Mouse (Mus musculus) heart, adult 2 months (tissue): Measurements from ENCODE around the gene Rd3. TPM values are rescaled to one million over a fixed set of nuclear protein-coding genes. Genes with fewer than 3 reads are reported as not detected.
A peak's percentile ranks its signal among the peaks of the same experiment; 100 is the strongest.

Experiments
- DNase-seq, 2 experiments: peaks; one replicate each; pipeline ENCODE4 v3.0.0; 2021
- H3K27ac ChIP-seq: fragments of 200-600 bp; 2 replicates; pipeline ENCODE4 v1.8.1; 2022
- H3K27me3 ChIP-seq: fragments of 200-500 bp; 2 replicates; pipeline ENCODE4 v1.6.1; 2012; ENCODE audit warnings: mild to moderate bottlenecking, low read length, inconsistent platforms, mixed read lengths; ENCODE audit not compliant: control insufficient read depth, insufficient read depth
- H3K36me3 ChIP-seq: fragments of 200-500 bp; 2 replicates; pipeline ENCODE4 v1.6.1; 2012; ENCODE audit warnings: low read length, inconsistent platforms; ENCODE audit not compliant: control insufficient read depth, insufficient read depth
- H3K4me1 ChIP-seq: fragments of 200-500 bp; 2 replicates; pipeline ENCODE4 v1.6.1; 2011; ENCODE audit warnings: low read length; ENCODE audit not compliant: control insufficient read depth, insufficient read depth
- H3K4me3 ChIP-seq: fragments of 200-600 bp; 2 replicates; pipeline ENCODE4 v1.8.1; 2022
- H3K79me2 ChIP-seq: fragments of 200-500 bp; replicated peaks from 2 replicates; pipeline ENCODE4 v1.6.1; 2012; ENCODE audit warnings: mild to moderate bottlenecking, inconsistent platforms, low read length, moderate library complexity, mixed read lengths; ENCODE audit not compliant: control insufficient read depth, insufficient read depth
- H3K9ac ChIP-seq: fragments of 200-500 bp; 2 replicates; pipeline ENCODE4 v1.6.1; 2012; ENCODE audit warnings: low read depth, mild to moderate bottlenecking, control low read depth, inconsistent platforms, low read length, mixed read lengths
- CTCF ChIP-seq: fragments of 200-600 bp; IDR thresholded peaks from 2 replicates; pipeline ENCODE4 v1.8.1; 2022; ENCODE audit warnings: antibody characterized with exemption, mild to moderate bottlenecking, moderate library complexity
- EP300 ChIP-seq: fragments of 200-500 bp; IDR thresholded peaks from 2 replicates; pipeline ENCODE4 v1.6.1; 2011; ENCODE audit warnings: low read depth, low read length, control low read depth; ENCODE audit not compliant: insufficient read depth
- POLR2A ChIP-seq: fragments of 200-500 bp; IDR thresholded peaks from 2 replicates; pipeline ENCODE4 v1.6.1; 2011; ENCODE audit warnings: mild to moderate bottlenecking, low read depth, low read length, control low read depth; ENCODE audit not compliant: insufficient read depth
- WGBS: fragments of 180-500 bp; shearing (Covaris S2); methylation state at CpG from one replicate; pipeline ENCODE4 v1.1.7; 2018; 5-methylcytosine and 5-hydroxymethylcytosine counted together
- intact Hi-C: fragments of 180-260 bp; cut with DNase I; formaldehyde crosslinking; loops from one replicate; pipeline ENCODE4 v1.15.1; 2025
- polyA plus RNA-seq: library from polyadenylated mRNA; depleted of rRNA; stranded (reverse); fragments of >200 nt; gene quantifications from 2 replicates; pipeline ENCODE4 v1.2.3, GENCODE M21; 2012
- total RNA-seq, 2 experiments: library from RNA; stranded (reverse); gene quantifications; 2 replicates each; pipeline ENCODE4 v1.2.3; 2021

Gene Rd3
- total and polyA plus RNA-seq, 3 experiments, result 0.18 to 0.49 (median 0.23) TPM

- no peak for DNase-seq
- Histone ChIP-seq H3K4me3 (no peak overlapping the region), H3K27ac (no peak overlapping the region), H3K9ac (no peak overlapping the region), H3K36me3 (no peaks in the 10 kb centered on the region), H3K27me3 (no peaks in the 10 kb centered on the region), H3K4me1 (no peaks in the 10 kb centered on the region; the same call in 1 of the 2 replicates), H3K79me2 (no peaks in the 10 kb centered on the region)
- WGBS, result 49% methylated on average over 5 of the region's 5 CpGs
- intact Hi-C loops, result no loop called here
- TF ChIP-seq POLR2A (no peak), EP300 (no peak), CTCF (no peak)
Measured at GRCm38 (mm10) chr1:191987481-191987769, 10.3 kb downstream of the Rd3 start.

- no peak overlapping the region for H3K4me3 ChIP-seq
- no peak for DNase-seq
- no peak for TF ChIP-seq CTCF
- TF ChIP-seq EP300, result no peak
- no peak for TF ChIP-seq POLR2A
- WGBS, result 24% methylated on average over 3 of the region's 3 CpGs
- no peaks in the 10 kb centered on the region for H3K36me3 ChIP-seq
- H3K79me2 ChIP-seq, result no peaks in the 10 kb centered on the region
- intact Hi-C loops, result no loop called here
- H3K4me1 ChIP-seq, result no peaks in the 10 kb centered on the region; the same call in 1 of the 2 replicates
- H3K27ac ChIP-seq, result no peak overlapping the region
- H3K9ac ChIP-seq, result no peak overlapping the region
- H3K27me3 ChIP-seq, result no peaks in the 10 kb centered on the region
Measured at GRCm38 (mm10) chr1:191988646-191989045, 11.5 kb downstream of the Rd3 start.

- H3K27me3 ChIP-seq, result no peaks in the 10 kb centered on the region
Measured at GRCm38 (mm10) chr1:191989060-191989459, 11.9 kb downstream of the Rd3 start.

GRCm38 (mm10) chr1:191989994-191990393 lies 12.8 kb downstream of the Rd3 start:
- Histone ChIP-seq H3K27me3 (no peaks in the 10 kb centered on the region), H3K27ac (peak overlapping the region; percentile 92), H3K36me3 (no peaks in the 10 kb centered on the region), H3K9ac (peak overlapping the region; percentile 80), H3K79me2 (no peaks in the 10 kb centered on the region), H3K4me1 (no peaks in the 10 kb centered on the region; the same call in 1 of the 2 replicates), H3K4me3 (peak overlapping the region; percentile 67)
- peak; percentile 63; the same call in 1 of the 2 replicates for TF ChIP-seq EP300
- peak; percentile 95 for TF ChIP-seq POLR2A
- no peak for TF ChIP-seq CTCF
- intact Hi-C loops, result loop anchor here (2.0 kb wide), 3 partner anchors 25 to 103 kb away; partner anchors contain the start of gene Traf5
- WGBS, result under 1% methylated on average over 22 of the region's 22 CpGs
- DNase-seq, result peak; percentile 95 to 96

More at GRCm38 (mm10) chr1:191989060-191989459, 11.9 kb downstream of the Rd3 start:
- intact Hi-C loops, result no loop called here
- Histone ChIP-seq H3K4me3 (no peak overlapping the region; the same call in 1 of the 2 replicates), H3K36me3 (no peaks in the 10 kb centered on the region), H3K9ac (no peak overlapping the region), H3K27ac (no peak overlapping the region), H3K4me1 (no peaks in the 10 kb centered on the region; the same call in 1 of the 2 replicates), H3K79me2 (no peaks in the 10 kb centered on the region)
- no peak for DNase-seq
- no peak for TF ChIP-seq EP300
- no peak for TF ChIP-seq CTCF
- no peak for TF ChIP-seq POLR2A
- WGBS, result 43% methylated on average over 5 of the region's 5 CpGs

GRCm38 (mm10) chr1:191992040-191992780 lies 15.0 kb downstream of the Rd3 start:
- no peak overlapping the region for H3K4me3 ChIP-seq
- 37% methylated on average over 7 of the region's 7 CpGs for WGBS
- no peaks in the 10 kb centered on the region for H3K36me3 ChIP-seq
- no peak overlapping the region for H3K9ac ChIP-seq
- TF ChIP-seq POLR2A (no peak), EP300 (no peak), CTCF (no peak)
- intact Hi-C loops, result no loop called here
- no peaks in the 10 kb centered on the region; the same call in 1 of the 2 replicates for H3K4me1 ChIP-seq
- H3K27me3 ChIP-seq, result no peaks in the 10 kb centered on the region
- no peak for DNase-seq
- no peaks in the 10 kb centered on the region for H3K79me2 ChIP-seq
- H3K27ac ChIP-seq, result peak overlapping the region; percentile 26; the same call in 1 of the 2 replicates

GRCm38 (mm10) chr1:191994476-191994875 lies 17.3 kb downstream of the Rd3 start:
- WGBS, result 62% methylated on average over 5 of the region's 5 CpGs
- Histone ChIP-seq H3K4me3 (no peak overlapping the region), H3K79me2 (no peaks in the 10 kb centered on the region), H3K36me3 (no peaks in the 10 kb centered on the region), H3K4me1 (no peaks in the 10 kb centered on the region), H3K27me3 (no peaks in the 10 kb centered on the region), H3K9ac (no peak overlapping the region), H3K27ac (no peak overlapping the region)
- TF ChIP-seq EP300, result no peak
- TF ChIP-seq POLR2A, result no peak
- DNase-seq, result no peak
- intact Hi-C loops, result no loop called here
